In genomic region chr9:84408260-84409203, GRCm38 (mm10) we compare ENCODE assay signal across 11 mouse cellular contexts.
A peak's percentile ranks its signal among the peaks of the same experiment; 100 is the strongest.
DNase-seq lines count a peak whose midpoint lies in the region; TF ChIP-seq lines count a peak whose summit lies in the region.
"Had no signal": no experiment of that assay in that cellular context is flagged by ENCODE, and none has a peak within 500 bp of the region (broad histone marks: within the 10 kb centered on the region; RNA-seq: fewer than 3 reads in every experiment).

No protein-coding gene starts in this region.

- no peaks in the 10 kb centered on the region for H3K9me3 ChIP-seq in heart, embryonic 10.5 days

- peak overlapping the region; percentile 56; the same call in 1 of the 2 replicates for H3K27ac ChIP-seq in heart, embryonic 10.5 days

- peaks cover 4% of the 10 kb centered on the region; the same call in 1 of the 2 replicates for H3K4me1 ChIP-seq in heart, embryonic 10.5 days

- intact Hi-C loops in gastrocnemius, postnatal 36 days (cut with DNase I): no loop called here

- H3K27me3 ChIP-seq in heart, embryonic 10.5 days (ENCODE audit: insufficient read depth, poor library complexity, severe bottlenecking): no peaks in the 10 kb centered on the region

- no peaks in the 10 kb centered on the region for H3K36me3 ChIP-seq in heart, embryonic 10.5 days

- no peak for TF ChIP-seq POLR2A in brain, embryonic 14.5 days (IDR thresholded peaks at IDR 0.05; ENCODE audit: borderline replicate concordance, extremely low read depth, insufficient read depth, insufficient read length, poor library complexity, severe bottlenecking)

- no peak for DNase-seq in heart, embryonic 10.5 days (ENCODE audit: low spot score)
- no peak for DNase-seq in heart, adult 8-10 months (ENCODE audit: low spot score)
- DNase-seq in brain, embryonic 14.5 days (ENCODE audit: low read depth): peak; percentile 59
- peak; percentile 12 for DNase-seq in embryo, embryonic 11 days
- DNase-seq in mesoderm, embryonic 11.5 days (ENCODE audit: low read depth, low spot score): peak; percentile 44
- DNase-seq in lung, postnatal 4 days: no peak
- no peak for DNase-seq in gastrocnemius, postnatal 36 days
- no peak for DNase-seq in right cerebral cortex, adult 18-20 months
- DNase-seq: B cell, adult 2 months; kidney, postnatal 10 days; lung, postnatal 36 days had no signal

- 43% methylated on average over 10 of the region's 10 CpGs for WGBS in heart, embryonic 10.5 days

- TF ChIP-seq CTCF in brain, embryonic 14.5 days (IDR thresholded peaks at IDR 0.05; ENCODE audit: borderline replicate concordance, extremely low read depth, insufficient read depth, insufficient read length): no peak

- no peak overlapping the region for H3K4me3 ChIP-seq in heart, embryonic 10.5 days

Comparison
In these comparisons a context has a peak if more than half of its experiments do, and no peak if none do; other contexts are left out.
1. DNase-seq: peak in brain, embryonic 14.5 days (single experiment), embryo, embryonic 11 days (single experiment) and mesoderm, embryonic 11.5 days (single experiment); none in heart, embryonic 10.5 days (single experiment), heart, adult 8-10 months (single experiment), lung, postnatal 4 days (0 of 2), gastrocnemius, postnatal 36 days (0 of 2) and right cerebral cortex, adult 18-20 months (single experiment).